In the genomic region with DNA sequence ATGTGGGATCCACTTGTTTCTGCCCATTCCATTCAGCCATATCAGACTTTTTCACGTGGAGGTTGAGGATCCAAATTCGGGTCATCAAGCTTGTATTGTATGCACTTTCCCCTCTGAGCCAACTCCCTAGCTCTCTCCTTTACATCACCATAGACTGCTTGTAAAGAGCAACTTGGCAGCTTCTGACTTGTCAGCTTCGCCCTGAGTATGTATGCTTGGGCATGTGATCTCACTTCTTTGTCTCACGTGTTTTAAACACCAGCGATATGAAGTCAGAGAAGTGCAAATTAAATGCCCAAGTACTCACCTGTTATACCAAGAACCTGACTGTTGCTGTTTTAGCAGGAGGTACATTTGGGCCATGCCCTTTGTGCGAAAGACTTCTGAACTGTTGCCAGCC, we compare ENCODE assay signal across 19 mouse cellular contexts. TPM values are rescaled to one million over a fixed set of nuclear protein-coding genes. Genes with fewer than 3 reads are reported as not detected.
DNase-seq lines count a peak whose midpoint lies in the region; ATAC-seq and TF ChIP-seq lines count a peak whose summit lies in the region.
"Had no signal": no experiment of that assay in that cellular context is flagged by ENCODE, and none has a peak within 500 bp of the region (broad histone marks: within the 10 kb centered on the region; RNA-seq: fewer than 3 reads in every experiment).

No protein-coding gene starts in this region.

- peak; percentile 42; the same call in 1 of the 2 replicates for ATAC-seq in heart, embryonic 13.5 days (ENCODE audit: extremely low read depth, insufficient number of reproducible peaks, low FRiP score, low TSS enrichment)
- 0 out of 2 replicates have a peak, but pooled peaks have one; percentile 24 for ATAC-seq in heart, postnatal 0 days (ENCODE audit: insufficient read depth, low read depth)
- ATAC-seq: forebrain, embryonic 15.5 days; hindbrain, embryonic 16.5 days; inflammation-experienced regulatory T-cells, adult 6 months had no signal

- H3K79me2 ChIP-seq in heart, adult 2 months (replicated peaks; ENCODE audit: control insufficient read depth, insufficient read depth, low read length) = peaks cover 10% of the 10 kb centered on the region

- H3K27me3 ChIP-seq in heart, adult 2 months (ENCODE audit: control insufficient read depth, insufficient read depth, low read length) = no peaks in the 10 kb centered on the region
- H3K27me3 ChIP-seq in heart, embryonic 13.5 days (replicated peaks) = no peaks in the 10 kb centered on the region
- H3K27me3 ChIP-seq in heart, postnatal 0 days (ENCODE audit: control insufficient read depth, insufficient read depth, low read length) = no peaks in the 10 kb centered on the region
- H3K27me3 ChIP-seq: embryonic facial prominence, embryonic 12.5 days; forebrain, embryonic 15.5 days; hindbrain, embryonic 12.5 days had no signal

- intact Hi-C loops in heart, adult 2 months (cut with DNase I) = loop anchor here (5.0 kb wide), 2 partner anchors 66 to 191 kb away; no protein-coding TSS in a partner anchor
- intact Hi-C loops in heart, postnatal 36 days (cut with DNase I) = no loop called here
- intact Hi-C loops in heart, postnatal 25 days (cut with DNase I) = no loop called here

- WGBS in heart, adult 2 months = 30% methylated on average over 6 of the region's 6 CpGs
- WGBS in heart, embryonic 13.5 days = 41% methylated on average over 6 of the region's 6 CpGs
- WGBS in heart, postnatal 0 days = 30% methylated on average over 6 of the region's 6 CpGs

- no peak for DNase-seq in heart, adult 2 months
- DNase-seq in heart, postnatal 36 days = no peak
- no peak for DNase-seq in heart, postnatal 25 days (ENCODE audit: low spot score)
- no peak for DNase-seq in heart, postnatal 0 days (ENCODE audit: low spot score)
- no peak for DNase-seq in ovary, adult 18-20 months (ENCODE audit: low spot score)
- DNase-seq: adrenal gland, postnatal 10 days; cerebellum, adult 11-12 months; cerebellum, adult 9-10 months; cerebellum, postnatal 25 days; gastrocnemius, postnatal 36 days; kidney, adult 11 months had no signal

- H3K9me3 ChIP-seq in heart, embryonic 13.5 days = no peaks in the 10 kb centered on the region
- no peaks in the 10 kb centered on the region for H3K9me3 ChIP-seq in heart, postnatal 0 days (replicated peaks; ENCODE audit: control insufficient read depth, low read length)
- H3K9me3 ChIP-seq: embryonic facial prominence, embryonic 12.5 days; forebrain, embryonic 15.5 days; hindbrain, embryonic 12.5 days had no signal

- peaks cover 44% of the 10 kb centered on the region for H3K4me1 ChIP-seq in heart, adult 2 months (ENCODE audit: control insufficient read depth, insufficient read depth, low read length)
- peaks cover 95% of the 10 kb centered on the region for H3K4me1 ChIP-seq in heart, embryonic 13.5 days
- H3K4me1 ChIP-seq in brown adipose tissue, adult 24 weeks (ENCODE audit: control insufficient read depth, insufficient read depth, insufficient read length, low read length) = peaks cover 61% of the 10 kb centered on the region
- H3K4me1 ChIP-seq in heart, postnatal 0 days (ENCODE audit: control insufficient read depth, insufficient read depth) = peaks cover 86% of the 10 kb centered on the region

- TF ChIP-seq EP300 in heart, adult 2 months (IDR thresholded peaks at IDR 0.05; ENCODE audit: insufficient read depth, low read depth, low read length) = no peak
- no peak for TF ChIP-seq EP300 in heart, postnatal 0 days (IDR thresholded peaks at IDR 0.05; ENCODE audit: low read depth)

- TF ChIP-seq CTCF in heart, adult 2 months (IDR thresholded peaks at IDR 0.05) = no peak
- TF ChIP-seq CTCF in heart, postnatal 0 days (IDR thresholded peaks at IDR 0.05; ENCODE audit: low read depth) = no peak

- no peak overlapping the region for H3K4me3 ChIP-seq in heart, adult 2 months
- no peak overlapping the region for H3K4me3 ChIP-seq in heart, embryonic 13.5 days
- no peak overlapping the region for H3K4me3 ChIP-seq in brown adipose tissue, adult 24 weeks (ENCODE audit: insufficient read depth, low read depth, low read length)
- no peak overlapping the region for H3K4me3 ChIP-seq in heart, postnatal 0 days (ENCODE audit: low read depth, low read length)
- H3K4me3 ChIP-seq: embryonic facial prominence, embryonic 12.5 days; forebrain, embryonic 15.5 days; hindbrain, embryonic 12.5 days had no signal

- H3K36me3 ChIP-seq in heart, adult 2 months (ENCODE audit: control insufficient read depth, insufficient read depth, low read length) = peaks cover 95% of the 10 kb centered on the region
- peaks cover 65% of the 10 kb centered on the region for H3K36me3 ChIP-seq in heart, embryonic 13.5 days
- H3K36me3 ChIP-seq in heart, postnatal 0 days (replicated peaks; ENCODE audit: control insufficient read depth, insufficient read depth, low read length) = peaks cover 51% of the 10 kb centered on the region
- H3K36me3 ChIP-seq: embryonic facial prominence, embryonic 12.5 days; forebrain, embryonic 15.5 days; hindbrain, embryonic 12.5 days had no signal

- no peak overlapping the region for H3K4me2 ChIP-seq in heart, embryonic 13.5 days
- H3K4me2 ChIP-seq in heart, postnatal 0 days (ENCODE audit: low read depth, low read length) = no peak overlapping the region
- H3K4me2 ChIP-seq: embryonic facial prominence, embryonic 12.5 days; forebrain, embryonic 15.5 days; hindbrain, embryonic 12.5 days had no signal

- TF ChIP-seq POLR2A in heart, adult 2 months (IDR thresholded peaks at IDR 0.05; ENCODE audit: insufficient read depth, low read depth, low read length) = no peak

- peak overlapping the region; percentile 25; the same call in 1 of the 2 replicates for H3K9ac ChIP-seq in heart, adult 2 months (ENCODE audit: low read depth, low read length)
- H3K9ac ChIP-seq in heart, embryonic 13.5 days = no peak overlapping the region
- H3K9ac ChIP-seq in heart, postnatal 0 days (replicated peaks; ENCODE audit: low read depth, low read length) = no peak overlapping the region
- H3K9ac ChIP-seq: embryonic facial prominence, embryonic 12.5 days; forebrain, embryonic 15.5 days; hindbrain, embryonic 12.5 days had no signal

- H3K27ac ChIP-seq in heart, adult 2 months = peak overlapping the region; percentile 77
- H3K27ac ChIP-seq in heart, embryonic 13.5 days (replicated peaks) = peak overlapping the region; percentile 84
- H3K27ac ChIP-seq in brown adipose tissue, adult 24 weeks (replicated peaks; ENCODE audit: low read depth, low read length) = 0 out of 2 replicates have a peak overlapping the region, but pooled peaks have one; percentile 31
- H3K27ac ChIP-seq in heart, postnatal 0 days (ENCODE audit: low read depth) = peak overlapping the region; percentile 81
- H3K27ac ChIP-seq: embryonic facial prominence, embryonic 12.5 days; forebrain, embryonic 15.5 days; hindbrain, embryonic 12.5 days had no signal

RNA-seq across cellular contexts. Expression of a gene that starts 12.6 kb away (rescaled TPM):
- 100 to 1,000 TPM; 115 TPM for total RNA-seq in heart, adult 2 months (2021)
- 64.5 and 101 TPM in 2 replicates for polyA plus RNA-seq in heart, adult 2 months (2012; rRNA removed)
- total RNA-seq in heart, postnatal 36 days (2021) = 100 to 1,000 TPM; 100 to 116 TPM
- 120 and 121 TPM in 2 replicates for polyA plus RNA-seq in heart, embryonic 13.5 days (2015; fragmentation: Nextera tagmentation; extraction: Ambion mirVana)
- 100 to 1,000 TPM; 110 to 116 TPM for total RNA-seq in heart, postnatal 25 days (2021)
- polyA plus RNA-seq in brown adipose tissue, adult 24 weeks (2012; ENCODE audit: insufficient read depth, insufficient read length, missing spikeins) = 56.0 and 73.5 TPM in 2 replicates
- 122 and 126 TPM in 2 replicates for total RNA-seq in heart, postnatal 0 days (2014; rRNA removed; ENCODE audit: low replicate concordance)
- polyA plus RNA-seq in heart, postnatal 0 days (2015; fragmentation: Nextera tagmentation; extraction: Ambion mirVana) = 90.5 TPM in 2 replicates
- total RNA-seq: MEL had no signal

Comparison
In these comparisons a context has a peak if more than half of its experiments do, and no peak if none do; other contexts are left out.
1. H3K27ac ChIP-seq: peak in every context shown above with its lines; median percentile 84 in heart, embryonic 13.5 days; 81 in heart, postnatal 0 days; 77 in heart, adult 2 months; 31 in brown adipose tissue, adult 24 weeks.